Mouse (Mus musculus) heart, embryonic 11.5 days (tissue): ENCODE measurements around the gene Gstp2. TPM values are rescaled to one million over a fixed set of nuclear protein-coding genes. Genes with fewer than 3 reads are reported as not detected.

ENCODE experiments used
- ATAC-seq: fragments of 200-750 bp; cut with Nextera tagmentation; replicated peaks from 2 replicates; pipeline ENCODE4 v1.8.0; 2017; ENCODE audit warnings: moderate library complexity; ENCODE audit not compliant: insufficient number of reproducible peaks, low FRiP score, low TSS enrichment
- H3K27ac ChIP-seq: fragments of 300-500 bp; sonication (generic); 2 replicates; pipeline ENCODE4 v1.5.1; 2014; ENCODE audit warnings: mild to moderate bottlenecking, low read depth, low read length
- H3K27me3 ChIP-seq: fragments of 300-500 bp; sonication (generic); 2 replicates; pipeline ENCODE4 v1.6.1; 2014; ENCODE audit warnings: mild to moderate bottlenecking, low read length, mixed read lengths; ENCODE audit not compliant: control insufficient read depth, insufficient read depth
- H3K36me3 ChIP-seq: fragments of 300-500 bp; sonication (generic); 2 replicates; pipeline ENCODE4 v1.6.1; 2014; ENCODE audit warnings: mild to moderate bottlenecking, low read length, moderate library complexity, mixed read lengths; ENCODE audit not compliant: control insufficient read depth, insufficient read depth
- H3K4me1 ChIP-seq: fragments of 300-500 bp; sonication (generic); 2 replicates; pipeline ENCODE4 v1.6.1; 2014; ENCODE audit warnings: low read length; ENCODE audit not compliant: control insufficient read depth, insufficient read depth
- H3K4me2 ChIP-seq: fragments of 300-500 bp; sonication (generic); 2 replicates; pipeline ENCODE4 v1.6.1; 2014; ENCODE audit warnings: mild to moderate bottlenecking, moderate library complexity
- H3K4me3 ChIP-seq: fragments of 300-500 bp; sonication (generic); 2 replicates; pipeline ENCODE4 v1.5.1; 2014; ENCODE audit warnings: low read depth, low read length
- H3K9ac ChIP-seq: fragments of 300-500 bp; sonication (generic); 2 replicates; pipeline ENCODE4 v1.6.1; 2014; ENCODE audit warnings: mild to moderate bottlenecking, low read depth, low read length, moderate library complexity
- H3K9me3 ChIP-seq: fragments of 300-500 bp; sonication (generic); replicated peaks from 2 replicates; pipeline ENCODE4 v1.6.1; 2016; ENCODE audit warnings: low read length; ENCODE audit not compliant: control insufficient read depth
- WGBS: fragments of 180-500 bp; shearing (Covaris S2); extraction: QIAGEN DNeasy Blood & Tissue Kit; methylation state at CpG from one replicate; pipeline ENCODE4 v1.1.7; 2014; ENCODE audit not compliant: insufficient replicate concordance; 5-methylcytosine and 5-hydroxymethylcytosine counted together
- polyA plus RNA-seq: library from polyadenylated mRNA; unstranded; fragments of >200 nt; fragmentation: Nextera tagmentation; extraction: Ambion mirVana; gene quantifications from 2 replicates; pipeline ENCODE4 v1.2.1, GENCODE M21; 2014

Gene Gstp2
- polyA plus RNA-seq, 1 experiment from 2014 or later = 3.4 TPM

DNA sequence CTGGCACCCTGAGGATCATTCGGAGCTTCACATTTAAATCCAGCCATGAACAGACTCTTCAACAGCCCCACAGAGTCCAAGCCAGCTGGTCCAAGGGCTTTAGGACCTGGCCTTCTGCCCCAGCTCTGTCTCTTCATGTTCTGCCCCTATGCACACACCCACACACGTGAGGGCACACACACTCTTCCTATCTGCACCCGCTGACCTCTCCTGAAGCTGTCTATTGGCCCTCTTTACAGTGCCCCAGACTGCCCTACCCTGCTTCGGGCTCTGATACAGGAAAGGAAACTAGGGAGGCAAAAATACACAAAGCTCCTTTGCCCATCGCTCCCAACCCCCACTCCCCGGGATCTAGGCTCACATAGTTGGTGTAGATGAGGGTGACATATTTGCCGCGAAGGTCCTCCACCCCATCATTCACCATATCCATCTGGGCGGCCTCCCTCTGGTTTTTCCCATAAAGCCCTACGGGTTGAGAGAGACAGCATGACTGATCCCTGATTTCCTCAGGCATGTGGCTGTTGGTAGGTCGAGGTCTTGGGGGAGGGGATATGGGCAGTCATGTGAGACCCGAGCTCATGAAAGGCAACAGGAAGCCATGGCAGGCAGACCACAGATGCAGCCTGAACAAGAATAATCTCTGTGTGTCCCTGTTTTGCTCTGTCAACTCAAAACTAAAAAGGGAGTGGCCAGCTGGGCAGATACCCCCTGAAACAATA is 9.3 kb downstream of the Gstp2 start:
- peak overlapping the region; percentile 17 for H3K4me2 ChIP-seq
- H3K27me3 ChIP-seq = no peaks in the 10 kb centered on the region
- no peaks in the 10 kb centered on the region for H3K36me3 ChIP-seq
- 79% methylated on average over 12 of the region's 12 CpGs for WGBS
- H3K27ac ChIP-seq = no peak overlapping the region
- ATAC-seq = no peak
- H3K4me3 ChIP-seq = no peak overlapping the region
- no peak overlapping the region for H3K9ac ChIP-seq
- H3K9me3 ChIP-seq = no peaks in the 10 kb centered on the region
- H3K4me1 ChIP-seq = peaks cover 8% of the 10 kb centered on the region; the same call in 1 of the 2 replicates

DNA sequence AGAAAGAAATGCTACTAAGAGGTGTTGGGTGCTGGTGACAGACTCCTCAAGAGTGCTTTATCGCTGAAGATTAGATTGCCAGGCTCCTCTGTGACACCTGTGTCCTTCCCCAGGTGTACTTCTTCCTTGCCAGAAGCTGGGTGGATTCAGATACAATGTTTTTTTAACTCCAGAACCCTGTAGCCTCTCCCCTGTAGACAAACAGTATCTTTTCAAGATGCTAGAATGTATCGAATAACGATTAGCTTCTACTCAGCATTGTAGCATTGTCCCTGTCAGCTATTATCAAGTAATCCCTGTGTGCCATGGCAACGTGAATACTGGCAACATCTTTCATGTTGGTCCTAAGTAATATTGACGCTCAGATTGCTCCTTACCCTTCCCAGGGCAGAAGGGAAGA is 12.1 kb downstream of the Gstp2 start:
- Histone ChIP-seq H3K36me3 (no peaks in the 10 kb centered on the region), H3K4me1 (peaks cover 8% of the 10 kb centered on the region; the same call in 1 of the 2 replicates), H3K9ac (no peak overlapping the region), H3K4me2 (no peak overlapping the region), H3K4me3 (no peak overlapping the region), H3K27me3 (no peaks in the 10 kb centered on the region), H3K9me3 (no peaks in the 10 kb centered on the region), H3K27ac (no peak overlapping the region)
- WGBS = 57% methylated on average over 5 of the region's 5 CpGs
- ATAC-seq = no peak

DNA sequence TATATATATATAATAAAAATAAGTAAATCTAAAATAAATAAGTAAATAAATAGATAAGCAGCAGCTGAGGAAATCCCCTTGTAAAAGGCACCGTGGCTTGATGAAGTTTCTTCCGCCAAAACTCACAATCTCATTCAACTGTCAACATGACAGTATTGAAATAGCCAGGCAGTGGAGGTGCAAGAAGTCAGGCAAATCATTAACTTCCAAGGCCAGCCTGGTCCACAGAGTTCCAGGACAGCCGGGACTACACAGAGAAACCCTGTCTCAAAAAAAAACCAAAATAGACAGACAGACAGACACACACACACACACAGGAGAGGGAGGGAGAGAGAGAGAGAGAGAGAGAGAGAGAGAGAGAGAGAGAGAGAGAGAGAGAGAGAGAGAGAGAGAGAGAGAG is 12.5 kb downstream of the Gstp2 start:
- H3K36me3 ChIP-seq = no peaks in the 10 kb centered on the region
- no peak for ATAC-seq
- no peak overlapping the region for H3K9ac ChIP-seq
- no peaks in the 10 kb centered on the region for H3K9me3 ChIP-seq
- H3K27ac ChIP-seq = no peak overlapping the region
- no peaks in the 10 kb centered on the region for H3K27me3 ChIP-seq
- H3K4me1 ChIP-seq = peaks cover 8% of the 10 kb centered on the region; the same call in 1 of the 2 replicates
- no peak overlapping the region for H3K4me3 ChIP-seq
- H3K4me2 ChIP-seq = no peak overlapping the region
- 77% methylated on average over 3 of the region's 3 CpGs for WGBS

DNA sequence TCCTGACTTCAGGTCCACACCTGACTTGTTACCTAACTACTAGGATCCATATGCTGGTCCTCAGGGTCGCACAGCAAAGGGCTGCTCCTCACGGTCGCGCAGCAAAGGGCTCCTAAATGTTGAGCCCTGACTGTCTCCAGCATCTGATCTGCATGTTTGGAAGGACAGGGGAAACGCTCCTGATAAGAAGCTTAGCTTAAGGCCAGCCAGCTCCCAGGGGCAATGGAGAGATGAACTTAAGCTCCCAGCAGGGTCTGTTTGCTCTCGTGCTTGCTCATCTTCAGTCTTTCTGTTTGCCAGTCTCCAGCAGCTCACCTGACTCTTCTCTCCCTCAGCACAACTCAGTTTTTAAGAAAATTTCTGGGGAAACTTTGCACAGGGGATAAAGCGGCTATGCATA is 13.2 kb downstream of the Gstp2 start:
- Histone ChIP-seq H3K4me3 (no peak overlapping the region), H3K36me3 (no peaks in the 10 kb centered on the region), H3K4me2 (no peak overlapping the region), H3K27me3 (no peaks in the 10 kb centered on the region), H3K9ac (no peak overlapping the region), H3K27ac (no peak overlapping the region), H3K4me1 (peaks cover 5% of the 10 kb centered on the region; the same call in 1 of the 2 replicates), H3K9me3 (no peaks in the 10 kb centered on the region; the same call in 1 of the 2 replicates)
- no peak for ATAC-seq
- 44% methylated on average over 7 of the region's 7 CpGs for WGBS

DNA sequence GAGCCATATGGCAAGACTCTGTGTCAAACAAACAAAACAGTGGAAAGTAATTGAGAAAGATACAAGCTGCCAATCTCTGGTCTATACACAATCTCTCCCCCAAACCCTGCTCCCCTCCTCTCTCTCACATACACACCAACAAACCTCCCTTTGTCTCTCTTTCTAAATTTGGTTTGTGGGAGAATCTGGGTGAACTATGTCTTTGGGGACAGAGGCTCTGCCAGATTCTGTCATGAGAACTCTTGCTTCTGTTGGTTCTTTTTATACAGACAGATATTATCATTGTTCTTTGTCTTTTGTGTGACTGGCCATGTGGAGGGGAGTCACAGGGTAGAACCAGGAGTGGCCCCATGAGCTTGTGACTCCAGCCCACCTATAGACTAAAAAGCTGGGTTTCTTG is 18.2 kb downstream of the Gstp2 start:
- no peaks in the 10 kb centered on the region for H3K4me1 ChIP-seq
- H3K4me2 ChIP-seq = no peak overlapping the region
- no peak overlapping the region for H3K27ac ChIP-seq
- H3K9ac ChIP-seq = no peak overlapping the region
- no peaks in the 10 kb centered on the region for H3K27me3 ChIP-seq
- H3K9me3 ChIP-seq = peaks cover 2% of the 10 kb centered on the region; the same call in 1 of the 2 replicates
- no peaks in the 10 kb centered on the region for H3K36me3 ChIP-seq
- no peak for ATAC-seq
- no peak overlapping the region for H3K4me3 ChIP-seq

DNA sequence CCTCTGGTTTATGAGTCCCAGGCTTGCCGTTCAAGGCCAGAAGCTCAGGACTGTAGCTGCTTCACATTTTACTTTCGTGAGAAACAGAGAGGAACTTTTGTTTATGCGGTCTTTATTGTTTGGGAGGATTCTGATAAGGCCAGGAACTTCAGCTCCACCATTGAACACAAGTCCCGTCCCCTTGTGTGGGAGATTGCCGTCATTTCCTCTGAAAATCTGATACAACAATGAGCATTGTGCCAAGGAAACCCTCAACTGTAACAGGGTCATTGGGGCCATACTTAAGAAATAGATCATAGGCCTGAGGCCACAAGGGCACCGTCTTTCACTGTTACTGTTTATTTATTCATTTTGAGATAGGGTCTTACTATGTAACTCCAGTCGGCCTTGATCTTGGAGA is 22.6 kb downstream of the Gstp2 start:
- H3K27me3 ChIP-seq = no peaks in the 10 kb centered on the region
- ATAC-seq = no peak
- H3K4me2 ChIP-seq = no peak overlapping the region
- no peak overlapping the region for H3K9ac ChIP-seq
- no peak overlapping the region for H3K4me3 ChIP-seq
- 54% methylated on average over 7 of the region's 7 CpGs for WGBS
- no peaks in the 10 kb centered on the region for H3K4me1 ChIP-seq
- H3K36me3 ChIP-seq = no peaks in the 10 kb centered on the region
- H3K9me3 ChIP-seq = peaks cover 2% of the 10 kb centered on the region; the same call in 1 of the 2 replicates
- no peak overlapping the region for H3K27ac ChIP-seq

DNA sequence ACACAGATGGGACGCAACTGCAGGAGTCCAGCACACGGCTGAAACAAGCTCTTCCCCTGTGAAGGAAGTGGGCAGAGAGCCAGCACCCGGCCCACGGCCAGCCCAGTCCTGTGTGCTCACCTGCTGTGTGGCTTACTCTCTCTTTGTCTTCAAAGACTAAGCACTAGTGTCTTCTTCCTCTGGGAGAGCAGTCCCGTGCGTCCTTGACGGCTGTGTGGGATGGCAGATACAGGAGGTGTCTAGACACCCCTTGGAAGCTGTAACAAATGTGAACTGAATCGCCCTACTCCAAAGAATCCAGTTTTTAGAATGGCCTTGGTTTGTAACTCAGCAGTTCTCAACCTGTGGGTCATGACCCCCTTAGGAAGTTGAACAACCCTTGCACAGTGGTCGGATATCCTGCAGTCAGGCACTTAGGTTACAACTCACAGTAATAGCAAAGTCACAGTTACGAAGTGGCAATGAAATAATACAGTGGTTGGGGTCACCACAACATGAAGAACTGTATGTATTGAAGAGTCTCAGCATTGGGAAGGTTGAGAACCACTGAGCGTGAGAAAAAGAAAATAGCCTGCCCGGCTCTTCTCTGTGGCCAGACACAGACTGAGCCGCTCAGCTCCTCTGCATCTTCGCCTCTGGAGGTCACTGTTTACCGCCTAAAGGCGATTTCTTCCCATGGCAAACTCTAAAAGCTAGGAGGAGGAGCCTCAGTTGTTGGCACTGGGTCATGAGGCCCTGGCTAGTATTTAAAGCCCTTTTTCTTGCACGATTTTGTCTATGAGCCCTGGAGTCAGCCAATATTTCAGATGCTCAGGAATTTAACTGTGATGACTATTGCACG is 26.9 kb downstream of the Gstp2 start:
- WGBS = 42% methylated on average over 18 of the region's 18 CpGs
- Histone ChIP-seq H3K27ac (no peak overlapping the region), H3K9me3 (no peaks in the 10 kb centered on the region), H3K27me3 (no peaks in the 10 kb centered on the region), H3K4me3 (no peak overlapping the region), H3K36me3 (no peaks in the 10 kb centered on the region), H3K9ac (no peak overlapping the region), H3K4me2 (no peak overlapping the region), H3K4me1 (0 out of 2 replicates have a peak, but pooled peaks cover 5% of the 10 kb centered on the region)
- no peak for ATAC-seq

DNA sequence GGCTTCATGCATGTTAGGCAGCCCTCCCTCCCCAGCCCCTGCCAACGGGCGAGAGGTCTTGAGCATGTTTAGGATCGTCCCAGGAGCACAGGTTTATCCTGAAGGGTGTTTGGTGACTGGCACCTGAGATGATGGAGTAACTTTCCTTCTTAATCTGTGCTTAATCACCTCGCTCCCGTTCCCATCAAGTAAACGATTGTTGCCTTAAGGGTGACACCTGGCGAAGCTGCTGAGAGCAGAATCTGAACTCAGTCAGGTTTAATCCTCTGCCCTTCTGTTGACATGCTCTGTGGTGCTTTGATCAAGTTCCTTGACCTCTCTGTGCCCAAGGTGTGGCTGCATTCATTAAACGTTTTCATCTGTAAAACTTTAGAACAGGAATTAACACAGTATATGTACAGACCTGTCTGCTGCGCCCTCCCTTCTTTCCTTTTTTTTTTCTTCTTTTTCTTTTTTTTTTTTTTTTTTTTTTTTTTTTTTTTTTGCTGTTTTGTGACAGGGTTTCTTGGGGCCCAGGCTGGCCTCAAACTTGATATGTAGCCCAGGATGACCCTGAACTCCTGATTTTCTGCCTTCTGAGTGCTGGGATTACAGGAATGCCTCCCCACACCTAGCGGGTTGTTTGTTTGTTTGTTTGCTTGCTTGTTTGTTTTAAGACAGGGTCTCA is 27.8 kb downstream of the Gstp2 start:
- Histone ChIP-seq H3K4me3 (no peak overlapping the region), H3K36me3 (no peaks in the 10 kb centered on the region), H3K4me2 (no peak overlapping the region), H3K9ac (no peak overlapping the region), H3K27ac (no peak overlapping the region), H3K27me3 (no peaks in the 10 kb centered on the region), H3K4me1 (0 out of 2 replicates have a peak, but pooled peaks cover 5% of the 10 kb centered on the region), H3K9me3 (no peaks in the 10 kb centered on the region)
- WGBS = 62% methylated on average over 10 of the region's 10 CpGs
- ATAC-seq = no peak
